Mouse (Mus musculus): ENCODE data around the gene Tcf12. TPM values are rescaled to one million over a fixed set of nuclear protein-coding genes. Genes with fewer than 3 reads are reported as not detected.

The Tcf12 gene
- polyA plus RNA-seq, 1 experiment from 2014 or later: 64.8 TPM

Small RNAs within 50 kb of the gene (microRNA-seq; reads per million reads assigned to microRNA genes)
- gene Gm27450: not detected

Other genes starting within 250 kb of the Tcf12 start
- gene Zfp280d, start 163.0 kb upstream of the Tcf12 start, polyA plus RNA-seq (2016; fragmentation: Nextera tagmentation; extraction: Ambion mirVana): 29.0 and 34.0 TPM in 2 replicates

All from heart, embryonic 10.5 days (tissue).